ENCODE assay signal across 8 mouse cellular contexts in genomic region chr3:103575893-103576641, GRCm38 (mm10). TPM values are rescaled to one million over a fixed set of nuclear protein-coding genes. Genes with fewer than 3 reads are reported as not detected.
DNase-seq lines count a peak whose midpoint lies in the region; ATAC-seq and TF ChIP-seq lines count a peak whose summit lies in the region.

No protein-coding gene starts in this region.

- peak overlapping the region; percentile 32 to 47 for H3K4me3 ChIP-seq in heart, embryonic 14.5 days (ENCODE audit: control insufficient read depth in 1 of 2, insufficient read depth in 1 of 2, low read depth in 1 of 2, low read length in 2 of 2)
- H3K4me3 ChIP-seq in G1E (ENCODE audit: low read depth, low read length): no peak overlapping the region
- peak overlapping the region; percentile 59 for H3K4me3 ChIP-seq in hindbrain, embryonic 13.5 days
- peak overlapping the region; percentile 61 for H3K4me3 ChIP-seq in midbrain, embryonic 12.5 days

- WGBS in heart, embryonic 14.5 days: under 1% methylated on average over 69 of the region's 69 CpGs
- WGBS in hindbrain, embryonic 13.5 days: under 1% methylated on average over 49 of the region's 69 CpGs
- under 1% methylated on average over 48 of the region's 69 CpGs for WGBS in midbrain, embryonic 12.5 days

- no peaks in the 10 kb centered on the region for H3K36me3 ChIP-seq in heart, embryonic 14.5 days (ENCODE audit: control insufficient read depth, insufficient read depth, low read length)
- H3K36me3 ChIP-seq in G1E (replicated peaks): no peaks in the 10 kb centered on the region
- no peaks in the 10 kb centered on the region for H3K36me3 ChIP-seq in hindbrain, embryonic 13.5 days
- no peaks in the 10 kb centered on the region for H3K36me3 ChIP-seq in midbrain, embryonic 12.5 days

- peaks cover 74% of the 10 kb centered on the region for H3K27me3 ChIP-seq in heart, embryonic 14.5 days (ENCODE audit: control insufficient read depth, insufficient read depth, low read length)
- no peaks in the 10 kb centered on the region for H3K27me3 ChIP-seq in G1E (ENCODE audit: insufficient read depth, low read length)
- peaks cover 70% of the 10 kb centered on the region for H3K27me3 ChIP-seq in hindbrain, embryonic 13.5 days
- H3K27me3 ChIP-seq in midbrain, embryonic 12.5 days: peaks cover 81% of the 10 kb centered on the region

- H3K9me3 ChIP-seq in heart, embryonic 14.5 days (ENCODE audit: control insufficient read depth, low read length): no peaks in the 10 kb centered on the region
- no peaks in the 10 kb centered on the region; the same call in 1 of the 2 replicates for H3K9me3 ChIP-seq in G1E (replicated peaks)
- no peaks in the 10 kb centered on the region for H3K9me3 ChIP-seq in hindbrain, embryonic 13.5 days
- no peaks in the 10 kb centered on the region for H3K9me3 ChIP-seq in midbrain, embryonic 12.5 days

- DNase-seq in heart, adult 8-10 months (ENCODE audit: low spot score): no peak
- peak; percentile 12 for DNase-seq in G1E (ENCODE audit: low spot score)
- peak; percentile 40 to 48 for DNase-seq in cerebellum, postnatal 36 days
- no peak for DNase-seq in frontal cortex, postnatal 25 days (ENCODE audit: low spot score in 2 of 2)
- DNase-seq in right cerebral cortex, adult 2 months (ENCODE audit: low spot score in 2 of 2): no peak

- TF ChIP-seq CTCF in G1E (IDR thresholded peaks at IDR 0.05; ENCODE audit: low read depth, low read length): no peak

- ATAC-seq in heart, embryonic 14.5 days (ENCODE audit: insufficient number of reproducible peaks, insufficient read depth, low FRiP score, low read depth): no peak
- no peak for ATAC-seq in G1E (ENCODE audit: extremely low read depth, insufficient number of reproducible peaks, low FRiP score, poor library complexity, severe bottlenecking)
- ATAC-seq in hindbrain, embryonic 13.5 days (ENCODE audit: low FRiP score): peak; percentile 46
- peak; percentile 48 for ATAC-seq in midbrain, embryonic 12.5 days (ENCODE audit: low FRiP score, low read depth)

- H3K27ac ChIP-seq in heart, embryonic 14.5 days (replicated peaks in 1 of 2; ENCODE audit: control insufficient read depth in 1 of 2, insufficient read depth in 1 of 2, low read depth in 2 of 2, low read length in 2 of 2): no peak overlapping the region
- peak overlapping the region; percentile 44; the same call in 1 of the 2 replicates for H3K27ac ChIP-seq in hindbrain, embryonic 13.5 days
- H3K27ac ChIP-seq in midbrain, embryonic 12.5 days (replicated peaks): no peak overlapping the region

- H3K9ac ChIP-seq in heart, embryonic 14.5 days (ENCODE audit: low read length): peak overlapping the region; percentile 1; the same call in 1 of the 2 replicates
- H3K9ac ChIP-seq in hindbrain, embryonic 13.5 days: peak overlapping the region; percentile 81
- H3K9ac ChIP-seq in midbrain, embryonic 12.5 days (replicated peaks): peak overlapping the region; percentile 60

- peak overlapping the region; percentile 84 for H3K4me2 ChIP-seq in heart, embryonic 14.5 days (ENCODE audit: low read length)
- peak overlapping the region; percentile 93 for H3K4me2 ChIP-seq in hindbrain, embryonic 13.5 days
- peak overlapping the region; percentile 97 for H3K4me2 ChIP-seq in midbrain, embryonic 12.5 days (replicated peaks)

- H3K4me1 ChIP-seq in heart, embryonic 14.5 days (ENCODE audit: control insufficient read depth in 2 of 2, insufficient read depth in 2 of 2, low read length in 2 of 2): peaks cover 3 to 16% of the 10 kb centered on the region in 2 experiments; a peak in 2 of 4 replicates
- no peaks in the 10 kb centered on the region for H3K4me1 ChIP-seq in G1E (ENCODE audit: insufficient read depth, low read depth, low read length)
- peaks cover 74% of the 10 kb centered on the region for H3K4me1 ChIP-seq in hindbrain, embryonic 13.5 days (replicated peaks)
- H3K4me1 ChIP-seq in midbrain, embryonic 12.5 days: peaks cover 42% of the 10 kb centered on the region

RNA-seq across cellular contexts. Expression of gene Syt6, which starts 1.0 kb away (rescaled TPM):
- polyA plus RNA-seq in heart, embryonic 14.5 days (2014; fragmentation: Nextera tagmentation; extraction: Ambion mirVana): 0.14 TPM in 1 of 2 replicates, not detected in the other
- not detected for total RNA-seq in heart, adult 8-10 months (2022)
- total RNA-seq in G1E (2014; fragmentation: Nextera tagmentation) (not detected in 2 replicates), G1E (2017) (0.12 and 0.38 TPM in 2 replicates)
- polyA plus RNA-seq in G1E (2012): not detected in 2 replicates
- 11.3 and 11.8 TPM in 2 replicates for polyA plus RNA-seq in hindbrain, embryonic 13.5 days (2015; fragmentation: Nextera tagmentation; extraction: Ambion mirVana)
- polyA plus RNA-seq in midbrain, embryonic 12.5 days (2016; fragmentation: Nextera tagmentation; extraction: Ambion mirVana): 7.7 and 9.5 TPM in 2 replicates

Comparison
In these comparisons a context has a peak if more than half of its experiments do, and no peak if none do; other contexts are left out.
1. ATAC-seq: peak in hindbrain, embryonic 13.5 days (single experiment) and midbrain, embryonic 12.5 days (single experiment); none in heart, embryonic 14.5 days (single experiment) and G1E (single experiment).
2. H3K9ac ChIP-seq: peak in every context shown above with its lines; median percentile 81 in hindbrain, embryonic 13.5 days; 60 in midbrain, embryonic 12.5 days; 1 in heart, embryonic 14.5 days.
3. DNase-seq: peak in G1E (single experiment) and cerebellum, postnatal 36 days (2 of 2); none in heart, adult 8-10 months (single experiment), frontal cortex, postnatal 25 days (0 of 2) and right cerebral cortex, adult 2 months (0 of 2).
4. Peak in every context shown above with its lines, with median percentiles within 50 percentile points of each other: H3K4me2 ChIP-seq.